In the genomic region with DNA sequence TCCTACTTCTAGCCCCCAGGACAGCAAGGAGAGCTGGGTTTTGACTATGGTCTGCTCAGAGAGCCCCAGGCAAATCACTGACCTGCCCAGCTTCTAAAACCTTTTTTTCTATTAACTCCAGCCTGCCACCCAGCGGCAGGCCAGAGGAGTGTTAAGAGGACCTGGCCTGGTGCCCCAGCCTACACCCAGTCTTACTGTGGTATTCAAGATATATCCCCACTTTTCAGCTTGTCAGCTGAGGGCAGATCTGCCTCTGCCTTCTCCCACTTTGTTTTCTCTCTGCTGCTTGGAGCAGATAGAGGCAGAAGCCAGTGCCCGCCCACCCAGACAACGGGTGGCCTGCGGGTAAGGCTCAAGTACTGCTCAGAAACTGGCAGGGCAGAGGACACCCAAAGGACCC, we compare ENCODE assay signal across 8 mouse cellular contexts. TPM values are rescaled to one million over a fixed set of nuclear protein-coding genes. Genes with fewer than 3 reads are reported as not detected.
A peak's percentile ranks its signal among the peaks of the same experiment; 100 is the strongest.
DNase-seq lines count a peak whose midpoint lies in the region; ATAC-seq and TF ChIP-seq lines count a peak whose summit lies in the region.

No protein-coding gene starts in this region.

- H3K9ac ChIP-seq in intestine, embryonic 16.5 days (ENCODE audit: low read depth, low read length): no peak overlapping the region

- H3K4me1 ChIP-seq in cerebellum, adult 2 months (ENCODE audit: control insufficient read depth, insufficient read depth, low read length): no peaks in the 10 kb centered on the region
- H3K4me1 ChIP-seq in intestine, embryonic 16.5 days (ENCODE audit: control insufficient read depth, insufficient read depth, low read length): peaks cover 8% of the 10 kb centered on the region

- TF ChIP-seq CTCF in cerebellum, adult 2 months (IDR thresholded peaks at IDR 0.05; ENCODE audit: borderline replicate concordance, insufficient read depth, low read depth, low read length): peak; percentile 48; the same call in 1 of the 2 replicates

- H3K4me3 ChIP-seq in cerebellum, adult 2 months (replicated peaks; ENCODE audit: insufficient read depth, low read depth, low read length): no peak overlapping the region
- H3K4me3 ChIP-seq in intestine, embryonic 16.5 days (ENCODE audit: low read length): no peak overlapping the region

- H3K4me2 ChIP-seq in intestine, embryonic 16.5 days (ENCODE audit: low read depth, low read length): no peak overlapping the region

- DNase-seq in urinary bladder, adult 18-20 months (ENCODE audit: low spot score in 2 of 2): peak; percentile 62 to 68
- no peak for DNase-seq in urinary bladder, postnatal 10 days (ENCODE audit: low spot score)
- DNase-seq in cerebellum, adult 2 months: peak; percentile 29 to 48
- DNase-seq in gastrocnemius, adult 18-20 months (ENCODE audit: low spot score): peak; percentile 63
- DNase-seq in left cerebral cortex, postnatal 36 days (ENCODE audit: low spot score in 2 of 2): peak; percentile 47 to 53
- DNase-seq in mesoderm, embryonic 11.5 days (ENCODE audit: low read depth, low spot score): peak; percentile 64
- peak; percentile 81 for DNase-seq in testis, postnatal 10 days (ENCODE audit: low spot score)

- peak; percentile 67 for ATAC-seq in intestine, embryonic 16.5 days

- no peak overlapping the region for H3K27ac ChIP-seq in cerebellum, adult 2 months (ENCODE audit: insufficient read depth, low read length)
- no peak overlapping the region for H3K27ac ChIP-seq in intestine, embryonic 16.5 days (ENCODE audit: low read length)

- H3K9me3 ChIP-seq in intestine, embryonic 16.5 days (ENCODE audit: control insufficient read depth, low read length): no peaks in the 10 kb centered on the region

- H3K27me3 ChIP-seq in cerebellum, adult 2 months (ENCODE audit: control insufficient read depth, insufficient read depth, low read length): no peaks in the 10 kb centered on the region
- H3K27me3 ChIP-seq in intestine, embryonic 16.5 days (replicated peaks; ENCODE audit: control insufficient read depth, insufficient read depth, low read length): no peaks in the 10 kb centered on the region

- intact Hi-C loops in left cerebral cortex, postnatal 36 days (cut with DNase I): no loop called here

- WGBS in cerebellum, adult 2 months: 65% methylated on average over 4 of the region's 4 CpGs
- WGBS in intestine, embryonic 16.5 days: 59% methylated on average over 4 of the region's 4 CpGs

- H3K36me3 ChIP-seq in intestine, embryonic 16.5 days (ENCODE audit: control insufficient read depth, insufficient read depth, low read length): peaks cover 8% of the 10 kb centered on the region; the same call in 1 of the 2 replicates

- TF ChIP-seq POLR2A in cerebellum, adult 2 months (IDR thresholded peaks at IDR 0.05; ENCODE audit: borderline replicate concordance, insufficient read depth, low read length): no peak

RNA-seq across cellular contexts. Expression of gene Arfgap3, which starts 25.1 kb away (rescaled TPM):
- polyA plus RNA-seq in cerebellum, adult 2 months (2012; rRNA removed): 19.9 and 21.5 TPM in 2 replicates
- total RNA-seq in gastrocnemius, adult 18-20 months (2021): 1 to 10 TPM; 5.4 to 6.0 TPM
- polyA plus RNA-seq in intestine, embryonic 16.5 days (2015; fragmentation: Nextera tagmentation; extraction: Ambion mirVana): 77.9 and 86.6 TPM in 2 replicates
- total RNA-seq in left cerebral cortex, postnatal 36 days (2021): 10 to 100 TPM; 18.9 to 22.3 TPM
